In genomic region chr19:23444910-23445845, GRCm38 (mm10) we compare ENCODE assay signal across 11 mouse cellular contexts. TPM values are rescaled to one million over a fixed set of nuclear protein-coding genes. Genes with fewer than 3 reads are reported as not detected.
A peak's percentile ranks its signal among the peaks of the same experiment; 100 is the strongest.
DNase-seq lines count a peak whose midpoint lies in the region; ATAC-seq and TF ChIP-seq lines count a peak whose summit lies in the region.
"Had no signal": no experiment of that assay in that cellular context is flagged by ENCODE, and none has a peak within 500 bp of the region (broad histone marks: within the 10 kb centered on the region; RNA-seq: fewer than 3 reads in every experiment).

No protein-coding gene starts in this region.

- no peak overlapping the region for H3K4me3 ChIP-seq in lung, adult 2 months (replicated peaks; ENCODE audit: extremely low read depth, low read depth, low read length)
- H3K4me3 ChIP-seq: hindbrain, embryonic 13.5 days; liver, embryonic 15.5 days had no signal

- 32% methylated on average over 7 of the region's 7 CpGs for WGBS in lung, adult 2 months

- no peaks in the 10 kb centered on the region for H3K4me1 ChIP-seq in lung, adult 2 months (ENCODE audit: control insufficient read depth, insufficient read depth, low read length)

- no peak for TF ChIP-seq POLR2A in lung, adult 2 months (IDR thresholded peaks at IDR 0.05; ENCODE audit: borderline replicate concordance, extremely low read depth, low read depth, low read length)

- ATAC-seq in activated CD4-positive, CD25-positive, alpha-beta regulatory T cell, adult 4 months: no peak

- no peak for TF ChIP-seq CTCF in lung, adult 2 months (IDR thresholded peaks at IDR 0.05; ENCODE audit: insufficient read depth, low read length)

- peak; percentile 4 for DNase-seq in adrenal gland, postnatal 10 days
- DNase-seq in adrenal gland, postnatal 25 days: no peak
- peak; percentile 17 to 21 for DNase-seq in lung, adult 18-20 months
- DNase-seq in lung, adult 2 months: no peak
- peak; percentile 11 to 14 for DNase-seq in cerebellum, postnatal 36 days
- peak; percentile 45 for DNase-seq in lung, postnatal 36 days
- no peak for DNase-seq in frontal cortex, postnatal 25 days (ENCODE audit: low spot score in 2 of 2)

RNA-seq across cellular contexts. Expression of gene Mamdc2, which starts 3.1 kb away (rescaled TPM):
- total RNA-seq in adrenal gland, postnatal 10 days (2021): 1 to 10 TPM; 2.2 to 3.7 TPM
- total RNA-seq in adrenal gland, postnatal 25 days (2021): 0.81 and 1.3 TPM in 2 replicates
- 68.2 and 75.8 TPM in 2 replicates for polyA plus RNA-seq in lung, adult 2 months (2012; rRNA removed)
- polyA plus RNA-seq in activated CD4-positive, CD25-positive, alpha-beta regulatory T cell, adult 4 months (2017; shearing (Covaris generic)): not detected
- total RNA-seq: monocyte, adult 5-6 weeks had no signal

Comparison
In these comparisons a context has a peak if more than half of its experiments do, and no peak if none do; other contexts are left out.
1. DNase-seq: peak in adrenal gland, postnatal 10 days (single experiment), lung, adult 18-20 months (2 of 2), cerebellum, postnatal 36 days (2 of 2) and lung, postnatal 36 days (single experiment); none in adrenal gland, postnatal 25 days (single experiment), lung, adult 2 months (single experiment) and frontal cortex, postnatal 25 days (0 of 2).